Mouse (Mus musculus): ENCODE data around the gene Rpl19. TPM values are rescaled to one million over a fixed set of nuclear protein-coding genes. Genes with fewer than 3 reads are reported as not detected.
A peak's percentile ranks its signal among the peaks of the same experiment; 100 is the strongest.

Rpl19 gene
- polyA plus RNA-seq, 1 experiment from 2014 or later = 863 TPM

- ATAC-seq (ENCODE audit: low FRiP score, low TSS enrichment) (no peak), DNase-seq (ENCODE audit: low spot score) (no peak)
- TF ChIP-seq EP300 (optimal IDR thresholded peaks at IDR 0.05) (no peak), CTCF (IDR thresholded peaks at IDR 0.05; ENCODE audit: low read depth) (no peak)
- Histone ChIP-seq H3K4me1 (replicated peaks; ENCODE audit: control insufficient read depth, insufficient read depth) (no peaks in the 10 kb centered on the region), H3K9me3 (ENCODE audit: control insufficient read depth, low read length) (no peaks in the 10 kb centered on the region), H3K36me3 (ENCODE audit: control insufficient read depth, insufficient read depth, low read length) (no peaks in the 10 kb centered on the region), H3K27me3 (ENCODE audit: control insufficient read depth, insufficient read depth, low read length) (no peaks in the 10 kb centered on the region), H3K9ac (ENCODE audit: low read length) (no peak overlapping the region), H3K4me2 (replicated peaks; ENCODE audit: low read depth) (no peak overlapping the region), H3K27ac (replicated peaks) (no peak overlapping the region), H3K4me3 (ENCODE audit: low read depth, low read length) (no peak overlapping the region)
- WGBS = 76% methylated on average over 6 of the region's 6 CpGs
Measured at GRCm38 (mm10) chr11:98001986-98002385, 24.5 kb upstream of the Rpl19 start.

GRCm38 (mm10) chr11:98002627-98003026 is 23.9 kb upstream of the Rpl19 start:
- Histone ChIP-seq H3K9ac (ENCODE audit: low read length) (no peak overlapping the region), H3K27me3 (ENCODE audit: control insufficient read depth, insufficient read depth, low read length) (no peaks in the 10 kb centered on the region), H3K9me3 (ENCODE audit: control insufficient read depth, low read length) (no peaks in the 10 kb centered on the region), H3K4me2 (replicated peaks; ENCODE audit: low read depth) (peak overlapping the region; percentile 43), H3K36me3 (ENCODE audit: control insufficient read depth, insufficient read depth, low read length) (no peaks in the 10 kb centered on the region), H3K4me1 (replicated peaks; ENCODE audit: control insufficient read depth, insufficient read depth) (no peaks in the 10 kb centered on the region), H3K4me3 (ENCODE audit: low read depth, low read length) (0 out of 2 replicates have a peak overlapping the region, but pooled peaks have one; percentile 4), H3K27ac (replicated peaks) (no peak overlapping the region)
- 32% methylated on average over 12 of the region's 12 CpGs for WGBS
- ATAC-seq (ENCODE audit: low FRiP score, low TSS enrichment) (no peak), DNase-seq (ENCODE audit: low spot score) (peak; percentile 84)
- no peak for TF ChIP-seq EP300 (optimal IDR thresholded peaks at IDR 0.05)
- peak; percentile 86 for TF ChIP-seq CTCF (IDR thresholded peaks at IDR 0.05; ENCODE audit: low read depth)

GRCm38 (mm10) chr11:98003171-98003671 is 23.3 kb upstream of the Rpl19 start:
- H3K27ac ChIP-seq (replicated peaks) = no peak overlapping the region
- H3K4me3 ChIP-seq (ENCODE audit: low read depth, low read length) = 0 out of 2 replicates have a peak overlapping the region, but pooled peaks have one; percentile 4
- DNase-seq (ENCODE audit: low spot score) = peak; percentile 42
- TF ChIP-seq CTCF (IDR thresholded peaks at IDR 0.05; ENCODE audit: low read depth) = no peak
- TF ChIP-seq EP300 (optimal IDR thresholded peaks at IDR 0.05) = no peak
- no peaks in the 10 kb centered on the region for H3K27me3 ChIP-seq (ENCODE audit: control insufficient read depth, insufficient read depth, low read length)
- no peak overlapping the region for H3K9ac ChIP-seq (ENCODE audit: low read length)
- no peaks in the 10 kb centered on the region for H3K4me1 ChIP-seq (replicated peaks; ENCODE audit: control insufficient read depth, insufficient read depth)
- WGBS = 53% methylated on average over 17 of the region's 17 CpGs
- H3K36me3 ChIP-seq (ENCODE audit: control insufficient read depth, insufficient read depth, low read length) = no peaks in the 10 kb centered on the region
- ATAC-seq (ENCODE audit: low FRiP score, low TSS enrichment) = peak; percentile 47; the same call in 1 of the 2 replicates
- H3K4me2 ChIP-seq (replicated peaks; ENCODE audit: low read depth) = peak overlapping the region; percentile 43
- H3K9me3 ChIP-seq (ENCODE audit: control insufficient read depth, low read length) = no peaks in the 10 kb centered on the region

- WGBS = 61% methylated on average over 8 of the region's 8 CpGs
- no peak for ATAC-seq (ENCODE audit: low FRiP score, low TSS enrichment)
Measured at GRCm38 (mm10) chr11:98004161-98004560, 22.3 kb upstream of the Rpl19 start.

GRCm38 (mm10) chr11:98005076-98005475 is 21.4 kb upstream of the Rpl19 start:
- Histone ChIP-seq H3K27me3 (ENCODE audit: control insufficient read depth, insufficient read depth, low read length) (no peaks in the 10 kb centered on the region), H3K9me3 (ENCODE audit: control insufficient read depth, low read length) (no peaks in the 10 kb centered on the region), H3K4me1 (replicated peaks; ENCODE audit: control insufficient read depth, insufficient read depth) (no peaks in the 10 kb centered on the region), H3K9ac (ENCODE audit: low read length) (no peak overlapping the region), H3K4me2 (replicated peaks; ENCODE audit: low read depth) (no peak overlapping the region), H3K4me3 (ENCODE audit: low read depth, low read length) (no peak overlapping the region), H3K36me3 (ENCODE audit: control insufficient read depth, insufficient read depth, low read length) (no peaks in the 10 kb centered on the region), H3K27ac (replicated peaks) (no peak overlapping the region)
- ATAC-seq (ENCODE audit: low FRiP score, low TSS enrichment) (peak; percentile 68), DNase-seq (ENCODE audit: low spot score) (peak; percentile 80)
- 59% methylated on average over 13 of the region's 13 CpGs for WGBS
- TF ChIP-seq EP300 (optimal IDR thresholded peaks at IDR 0.05) (no peak), CTCF (IDR thresholded peaks at IDR 0.05; ENCODE audit: low read depth) (no peak)

More at GRCm38 (mm10) chr11:98004161-98004560, 22.3 kb upstream of the Rpl19 start:
- no peak overlapping the region for H3K9ac ChIP-seq (ENCODE audit: low read length)
- no peak overlapping the region for H3K4me2 ChIP-seq (replicated peaks; ENCODE audit: low read depth)
- no peaks in the 10 kb centered on the region for H3K9me3 ChIP-seq (ENCODE audit: control insufficient read depth, low read length)
- DNase-seq (ENCODE audit: low spot score) = no peak
- H3K4me1 ChIP-seq (replicated peaks; ENCODE audit: control insufficient read depth, insufficient read depth) = no peaks in the 10 kb centered on the region
- TF ChIP-seq CTCF (IDR thresholded peaks at IDR 0.05; ENCODE audit: low read depth) (no peak), EP300 (optimal IDR thresholded peaks at IDR 0.05) (no peak)
- no peaks in the 10 kb centered on the region for H3K36me3 ChIP-seq (ENCODE audit: control insufficient read depth, insufficient read depth, low read length)
- H3K27me3 ChIP-seq (ENCODE audit: control insufficient read depth, insufficient read depth, low read length) = no peaks in the 10 kb centered on the region
- no peak overlapping the region for H3K4me3 ChIP-seq (ENCODE audit: low read depth, low read length)
- no peak overlapping the region for H3K27ac ChIP-seq (replicated peaks)

- Histone ChIP-seq H3K4me1 (replicated peaks; ENCODE audit: control insufficient read depth, insufficient read depth) (no peaks in the 10 kb centered on the region), H3K4me2 (replicated peaks; ENCODE audit: low read depth) (no peak overlapping the region), H3K9me3 (ENCODE audit: control insufficient read depth, low read length) (no peaks in the 10 kb centered on the region), H3K9ac (ENCODE audit: low read length) (no peak overlapping the region), H3K27ac (replicated peaks) (peak overlapping the region; percentile 45; the same call in 1 of the 2 replicates), H3K36me3 (ENCODE audit: control insufficient read depth, insufficient read depth, low read length) (no peaks in the 10 kb centered on the region), H3K27me3 (ENCODE audit: control insufficient read depth, insufficient read depth, low read length) (no peaks in the 10 kb centered on the region), H3K4me3 (ENCODE audit: low read depth, low read length) (no peak overlapping the region)
- TF ChIP-seq CTCF (IDR thresholded peaks at IDR 0.05; ENCODE audit: low read depth) (no peak), EP300 (optimal IDR thresholded peaks at IDR 0.05) (no peak)
- peak; percentile 33 for DNase-seq (ENCODE audit: low spot score)
- peak; percentile 15; the same call in 1 of the 2 replicates for ATAC-seq (ENCODE audit: low FRiP score, low TSS enrichment)
- whole genome bisulfite sequencing = 63% methylated on average over 10 of the region's 10 CpGs
Measured at GRCm38 (mm10) chr11:98005686-98006085, 20.8 kb upstream of the Rpl19 start.
